Mouse (Mus musculus) liver, postnatal 0 days (tissue): ENCODE measurements around the gene Tmem132c.

Source experiments
- CTCF ChIP-seq: sonication (generic); IDR thresholded peaks from 2 replicates; pipeline ENCODE4 v1.5.1; 2016; ENCODE audit warnings: antibody characterized with exemption, low read depth
- EP300 ChIP-seq: IDR thresholded peaks from 2 replicates; pipeline ENCODE4 v1.6.1; 2016; ENCODE audit warnings: antibody characterized with exemption, low read depth, mild to moderate bottlenecking

- TF ChIP-seq CTCF (no peak), EP300 (no peak)
Observed at GRCm38 (mm10) chr5:127468151-127468550, 226.5 kb downstream of the Tmem132c start.
